Mouse (Mus musculus): ENCODE results near the gene Cdk20. TPM values are rescaled to one million over a fixed set of nuclear protein-coding genes. Genes with fewer than 3 reads are reported as not detected.

Cdk20 gene
- 4.1 and 4.3 TPM in 2 replicates for polyA plus RNA-seq (2015; fragmentation: Nextera tagmentation; extraction: Ambion mirVana)

DNA sequence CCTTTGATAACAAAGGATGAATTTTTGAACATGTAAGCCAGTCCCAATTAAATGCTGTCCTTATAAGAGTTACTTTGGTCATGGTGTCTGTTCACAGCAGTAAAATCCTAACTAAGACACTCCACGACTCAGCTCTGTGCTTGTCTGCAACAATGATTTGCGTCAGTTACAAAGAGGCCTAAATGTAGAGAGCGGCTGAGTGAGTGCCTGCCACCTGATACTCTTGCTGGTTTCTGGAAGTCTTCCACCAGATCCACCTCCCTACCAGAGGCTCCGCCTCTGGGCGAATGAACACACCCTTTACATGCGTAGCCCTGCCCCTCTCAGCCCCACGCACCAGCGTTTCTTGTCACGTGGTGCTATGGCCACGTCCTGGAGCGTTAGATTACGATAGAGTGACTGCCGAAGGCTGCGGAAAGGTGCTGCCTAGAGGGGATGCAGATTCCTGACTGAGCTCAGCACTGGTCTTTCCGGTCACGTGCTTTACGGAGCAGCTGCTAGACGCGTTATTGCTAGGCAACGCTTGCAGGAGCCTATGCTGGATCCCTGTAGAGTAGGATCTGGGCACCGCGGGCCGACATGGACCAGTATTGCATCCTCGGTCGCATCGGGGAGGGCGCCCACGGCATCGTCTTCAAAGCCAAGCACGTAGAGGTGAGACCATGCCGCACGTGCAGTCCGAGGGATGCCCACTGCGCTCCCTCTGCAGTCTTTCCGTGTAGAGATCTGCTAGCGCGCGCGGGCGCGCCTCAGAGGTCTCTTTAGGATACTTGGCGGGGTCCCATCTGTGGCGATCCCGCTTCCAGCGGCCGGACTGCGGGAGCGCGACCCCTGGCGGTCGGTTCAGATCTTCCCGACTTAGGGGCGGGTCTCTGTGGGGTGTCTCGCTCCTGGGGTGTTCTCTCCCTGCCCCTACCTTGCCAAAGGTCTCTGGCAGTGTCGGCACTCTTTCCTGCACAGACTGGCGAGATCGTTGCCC is at the start of gene Cdk20:
Gene Cdk20, plus strand, starts transcription at position 298 of the 979 bp plus-strand sequence.
- peak; percentile 85 for TF ChIP-seq CTCF (IDR thresholded peaks at IDR 0.05; ENCODE audit: low read depth)
- peak; percentile 99 for ATAC-seq
- Histone ChIP-seq H3K4me1 (replicated peaks; ENCODE audit: control insufficient read depth, insufficient read depth, low read length) (no peaks in the 10 kb centered on the region), H3K27ac (ENCODE audit: low read depth, low read length) (peak within 1 kb of the TSS; percentile 76), H3K4me2 (replicated peaks; ENCODE audit: low read depth) (peak within 1 kb of the TSS; percentile 86), H3K27me3 (replicated peaks; ENCODE audit: control insufficient read depth, insufficient read depth, low read length) (no peaks in the 10 kb centered on the region), H3K4me3 (ENCODE audit: low read depth, low read length) (peak within 1 kb of the TSS; percentile 67), H3K9ac (ENCODE audit: low read depth, low read length) (peak within 1 kb of the TSS; percentile 40), H3K9me3 (ENCODE audit: control insufficient read depth) (no peaks in the 10 kb centered on the region), H3K36me3 (ENCODE audit: control insufficient read depth, insufficient read depth) (no peaks in the 10 kb centered on the region)
- under 1% methylated on average over 57 of the region's 57 CpGs for WGBS

DNA sequence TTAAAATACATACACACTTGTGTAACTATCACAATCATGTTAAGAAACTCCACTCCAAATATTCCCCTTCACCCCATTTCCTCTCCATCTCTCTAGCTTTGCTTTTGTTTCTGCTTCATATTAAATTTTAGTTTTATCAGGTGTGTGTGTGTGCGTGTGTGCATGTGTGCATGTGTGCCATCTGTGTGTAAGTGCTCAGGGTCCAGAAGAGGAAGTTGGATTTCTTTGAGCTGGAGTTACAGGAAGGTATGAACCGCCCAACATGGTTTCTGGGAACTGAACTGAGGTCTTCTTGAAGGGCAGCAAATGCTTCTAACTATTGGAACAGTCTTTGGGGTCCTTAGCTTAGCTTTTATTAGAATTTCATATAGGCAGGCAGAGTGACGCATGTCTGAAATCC is 47.2 kb upstream of the Cdk20 start:
- Histone ChIP-seq H3K27ac (ENCODE audit: low read depth, low read length) (no peak overlapping the region), H3K4me3 (ENCODE audit: low read depth, low read length) (no peak overlapping the region), H3K36me3 (ENCODE audit: control insufficient read depth, insufficient read depth) (no peaks in the 10 kb centered on the region), H3K4me1 (replicated peaks; ENCODE audit: control insufficient read depth, insufficient read depth, low read length) (no peaks in the 10 kb centered on the region), H3K9ac (ENCODE audit: low read depth, low read length) (no peak overlapping the region), H3K9me3 (ENCODE audit: control insufficient read depth) (no peaks in the 10 kb centered on the region), H3K27me3 (replicated peaks; ENCODE audit: control insufficient read depth, insufficient read depth, low read length) (no peaks in the 10 kb centered on the region), H3K4me2 (replicated peaks; ENCODE audit: low read depth) (no peak overlapping the region)
- no peak for TF ChIP-seq CTCF (IDR thresholded peaks at IDR 0.05; ENCODE audit: low read depth)
- WGBS = 89% methylated on average over 3 of the region's 3 CpGs
- no peak for ATAC-seq

DNA sequence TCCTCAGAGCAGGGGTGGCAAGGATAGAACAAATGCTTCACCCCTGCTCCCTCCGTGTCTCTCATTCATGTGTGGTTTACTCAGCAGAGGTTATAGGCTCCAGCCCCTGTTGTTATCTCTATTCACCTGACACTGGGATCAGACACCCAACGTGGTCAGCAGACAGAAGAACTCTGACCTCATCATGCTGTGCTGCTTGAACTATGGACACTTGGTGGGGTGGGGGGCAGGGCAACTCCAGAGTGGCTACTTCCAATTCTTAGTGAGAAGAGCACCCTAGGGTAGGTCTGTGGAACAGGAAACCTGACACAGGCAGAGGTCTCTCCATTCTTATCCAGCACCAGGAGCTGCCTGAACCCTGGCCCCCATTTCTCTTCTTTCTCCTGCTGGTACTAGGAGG is 46.1 kb upstream of the Cdk20 start:
- peak; percentile 82 for ATAC-seq
- WGBS = 23% methylated on average over 2 of the region's 2 CpGs
- no peaks in the 10 kb centered on the region for H3K27me3 ChIP-seq (replicated peaks; ENCODE audit: control insufficient read depth, insufficient read depth, low read length)

DNA sequence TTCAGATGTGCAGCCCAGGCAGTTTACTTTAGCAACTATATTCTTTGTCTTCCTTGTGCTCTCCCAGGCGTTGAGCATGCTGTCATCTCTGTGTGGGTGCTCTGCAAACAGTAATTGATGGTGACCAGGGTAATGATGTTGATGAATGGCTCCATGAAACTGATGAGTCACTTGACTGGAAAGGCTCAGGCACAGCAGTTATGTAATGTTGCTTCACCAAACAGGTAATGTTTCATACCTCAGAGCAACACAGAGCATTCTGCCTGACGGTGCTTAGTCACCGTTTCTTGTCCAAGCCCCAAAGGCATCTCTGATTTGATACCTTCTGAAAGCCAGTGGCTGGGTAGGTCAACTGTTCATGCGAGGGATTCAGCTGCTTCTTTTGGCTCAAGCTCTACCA is 43.7 kb upstream of the Cdk20 start:
- H3K4me1 ChIP-seq (replicated peaks; ENCODE audit: control insufficient read depth, insufficient read depth, low read length) = no peaks in the 10 kb centered on the region
- no peaks in the 10 kb centered on the region for H3K36me3 ChIP-seq (ENCODE audit: control insufficient read depth, insufficient read depth)
- no peak overlapping the region for H3K4me3 ChIP-seq (ENCODE audit: low read depth, low read length)
- 61% methylated on average over 4 of the region's 4 CpGs for WGBS
- no peak overlapping the region for H3K4me2 ChIP-seq (replicated peaks; ENCODE audit: low read depth)
- TF ChIP-seq CTCF (IDR thresholded peaks at IDR 0.05; ENCODE audit: low read depth) = no peak
- no peaks in the 10 kb centered on the region for H3K27me3 ChIP-seq (replicated peaks; ENCODE audit: control insufficient read depth, insufficient read depth, low read length)
- H3K27ac ChIP-seq (ENCODE audit: low read depth, low read length) = 0 out of 2 replicates have a peak overlapping the region, but pooled peaks have one; percentile 17
- H3K9ac ChIP-seq (ENCODE audit: low read depth, low read length) = no peak overlapping the region
- H3K9me3 ChIP-seq (ENCODE audit: control insufficient read depth) = no peaks in the 10 kb centered on the region
- ATAC-seq = peak; percentile 78

More for the DNA sequence above, 46.1 kb upstream of the Cdk20 start:
- Histone ChIP-seq H3K9me3 (ENCODE audit: control insufficient read depth) (no peaks in the 10 kb centered on the region), H3K36me3 (ENCODE audit: control insufficient read depth, insufficient read depth) (no peaks in the 10 kb centered on the region), H3K9ac (ENCODE audit: low read depth, low read length) (no peak overlapping the region; the same call in 1 of the 2 replicates), H3K4me3 (ENCODE audit: low read depth, low read length) (no peak overlapping the region), H3K4me1 (replicated peaks; ENCODE audit: control insufficient read depth, insufficient read depth, low read length) (no peaks in the 10 kb centered on the region), H3K27ac (ENCODE audit: low read depth, low read length) (no peak overlapping the region; the same call in 1 of the 2 replicates), H3K4me2 (replicated peaks; ENCODE audit: low read depth) (no peak overlapping the region)
- TF ChIP-seq CTCF (IDR thresholded peaks at IDR 0.05; ENCODE audit: low read depth) = no peak

DNA sequence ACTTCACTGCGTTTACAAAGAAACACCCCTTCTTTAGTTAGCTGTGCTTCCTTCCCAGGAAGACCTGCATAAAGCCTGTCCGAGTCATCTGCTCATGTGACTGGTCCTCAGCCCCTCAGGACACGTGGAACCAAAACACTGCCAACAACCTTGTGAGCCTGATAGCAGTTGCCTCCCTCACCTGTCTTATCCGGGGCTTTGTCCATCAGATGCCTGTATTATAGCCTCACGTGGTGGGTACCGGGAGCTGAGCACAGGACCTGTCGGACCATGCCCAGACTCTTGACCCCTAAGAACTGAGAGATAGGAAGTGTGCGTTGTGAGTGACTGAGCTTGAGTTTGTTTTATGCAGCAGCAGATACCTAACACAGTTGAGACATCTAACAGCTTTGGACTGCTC is 35.1 kb upstream of the Cdk20 start:
- H3K27me3 ChIP-seq (replicated peaks; ENCODE audit: control insufficient read depth, insufficient read depth, low read length) = no peaks in the 10 kb centered on the region
- H3K36me3 ChIP-seq (ENCODE audit: control insufficient read depth, insufficient read depth) = no peaks in the 10 kb centered on the region
- WGBS = 52% methylated on average over 8 of the region's 8 CpGs
- H3K4me2 ChIP-seq (replicated peaks; ENCODE audit: low read depth) = no peak overlapping the region
- H3K9ac ChIP-seq (ENCODE audit: low read depth, low read length) = no peak overlapping the region
- H3K9me3 ChIP-seq (ENCODE audit: control insufficient read depth) = no peaks in the 10 kb centered on the region
- no peaks in the 10 kb centered on the region for H3K4me1 ChIP-seq (replicated peaks; ENCODE audit: control insufficient read depth, insufficient read depth, low read length)
- peak; percentile 65 for ATAC-seq
- TF ChIP-seq CTCF (IDR thresholded peaks at IDR 0.05; ENCODE audit: low read depth) = no peak
- H3K4me3 ChIP-seq (ENCODE audit: low read depth, low read length) = no peak overlapping the region
- H3K27ac ChIP-seq (ENCODE audit: low read depth, low read length) = no peak overlapping the region

DNA sequence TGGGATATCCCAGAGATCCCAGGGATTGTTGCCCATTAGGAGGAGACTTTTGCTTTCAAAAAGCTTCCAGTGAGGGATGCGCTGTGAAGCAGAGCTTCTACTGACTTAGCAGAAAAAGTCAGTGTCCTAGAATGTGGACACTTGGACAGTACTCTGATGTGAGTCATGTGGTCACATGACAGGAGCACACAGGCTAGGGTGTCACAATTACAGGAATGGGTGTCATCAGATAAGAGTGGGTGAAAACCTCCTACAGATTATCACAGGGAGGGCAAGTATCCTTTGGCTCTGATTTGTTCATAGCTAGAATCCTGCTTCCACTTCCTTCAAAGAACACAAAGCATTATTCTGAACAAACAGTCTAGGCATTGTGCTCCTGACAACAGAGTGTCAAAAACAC is 34.0 kb upstream of the Cdk20 start:
- no peaks in the 10 kb centered on the region for H3K36me3 ChIP-seq (ENCODE audit: control insufficient read depth, insufficient read depth)
- no peak for ATAC-seq
- TF ChIP-seq CTCF (IDR thresholded peaks at IDR 0.05; ENCODE audit: low read depth) = no peak
- H3K9me3 ChIP-seq (ENCODE audit: control insufficient read depth) = no peaks in the 10 kb centered on the region
- H3K4me3 ChIP-seq (ENCODE audit: low read depth, low read length) = no peak overlapping the region
- H3K27me3 ChIP-seq (replicated peaks; ENCODE audit: control insufficient read depth, insufficient read depth, low read length) = no peaks in the 10 kb centered on the region
- WGBS = 86% methylated on average over 1 of the region's 1 CpGs
- H3K4me2 ChIP-seq (replicated peaks; ENCODE audit: low read depth) = no peak overlapping the region
- no peak overlapping the region for H3K27ac ChIP-seq (ENCODE audit: low read depth, low read length)
- no peaks in the 10 kb centered on the region for H3K4me1 ChIP-seq (replicated peaks; ENCODE audit: control insufficient read depth, insufficient read depth, low read length)
- no peak overlapping the region for H3K9ac ChIP-seq (ENCODE audit: low read depth, low read length)
